Mouse (Mus musculus) MEL (cell line): ENCODE data around the gene Ppl. TPM values are rescaled to one million over a fixed set of nuclear protein-coding genes. Genes with fewer than 3 reads are reported as not detected.

Source experiments
- DNase-seq: peaks from one replicate; pipeline ENCODE4 v3.0.0; 2011; ENCODE audit warnings: low read depth, low spot score
- H3K27ac ChIP-seq: 2 replicates; pipeline ENCODE4 v1.5.1; 2012; ENCODE audit warnings: low read depth, mild to moderate bottlenecking, control low read depth, low read length, moderate library complexity; ENCODE audit not compliant: control insufficient read depth
- H3K27me3 ChIP-seq, 2 experiments: fragments of 150-350 bp in 1 of 2; sonication (generic) in 1 of 2; 2 replicates each; pipeline ENCODE4 v1.6.1; 2012; ENCODE audit warnings: low read length in 2 of 2, mild to moderate bottlenecking in 2 of 2, improper control_type of control experiment in 1 of 2, moderate library complexity in 1 of 2; ENCODE audit not compliant: insufficient read depth in 2 of 2, control insufficient read depth in 1 of 2
- H3K36me3 ChIP-seq, 2 experiments: 2 replicates each; pipeline ENCODE4 v1.6.1; 2012 to 2014; ENCODE audit warnings: low read length in 2 of 2, improper control_type of control experiment in 1 of 2, inconsistent platforms in 1 of 2, mild to moderate bottlenecking in 1 of 2; ENCODE audit not compliant: insufficient read depth in 2 of 2, control insufficient read depth in 1 of 2
- H3K4me1 ChIP-seq, 2 experiments: fragments of 150-350 bp in 1 of 2; sonication (generic) in 1 of 2; 2 replicates each; pipeline ENCODE4 v1.6.1; 2012; ENCODE audit warnings: low read length in 2 of 2, improper control_type of control experiment in 1 of 2, mild to moderate bottlenecking in 1 of 2; ENCODE audit not compliant: insufficient read depth in 2 of 2, control insufficient read depth in 1 of 2
- H3K4me3 ChIP-seq, 2 experiments: fragments of 150-350 bp in 1 of 2; sonication (generic) in 1 of 2; 2 replicates each; pipeline ENCODE4 v1.5.1; 2012; ENCODE audit warnings: low read depth in 2 of 2, low read length in 2 of 2, mild to moderate bottlenecking in 2 of 2, moderate library complexity in 2 of 2, control low read depth in 1 of 2, improper control_type of control experiment in 1 of 2; ENCODE audit not compliant: control insufficient read depth in 1 of 2, insufficient read depth in 1 of 2
- H3K79me2 ChIP-seq: 2 replicates; pipeline ENCODE4 v1.6.1; 2012; ENCODE audit warnings: mild to moderate bottlenecking, low read length, moderate library complexity; ENCODE audit not compliant: control insufficient read depth, poor library complexity, insufficient read depth
- H3K9ac ChIP-seq: 2 replicates; pipeline ENCODE4 v1.6.1; 2012; ENCODE audit warnings: low read depth, mild to moderate bottlenecking, control low read depth, low read length, moderate library complexity; ENCODE audit not compliant: control insufficient read depth, poor library complexity, severe bottlenecking
- H3K9me3 ChIP-seq: fragments of 150-350 bp; sonication (generic); replicated peaks from 2 replicates; pipeline ENCODE4 v1.6.1; 2012; ENCODE audit warnings: mild to moderate bottlenecking, low read length, improper control_type of control experiment, moderate library complexity; ENCODE audit not compliant: insufficient read depth
- BHLHE40 ChIP-seq: IDR thresholded peaks from 2 replicates; pipeline ENCODE4 v1.6.1; 2012; ENCODE audit warnings: low read depth, mild to moderate bottlenecking, inconsistent platforms, low read length, improper control_type of control experiment, borderline replicate concordance
- CHD2 ChIP-seq: IDR thresholded peaks from 2 replicates; pipeline ENCODE4 v1.6.1; 2011; ENCODE audit warnings: low read length, improper control_type of control experiment
- E2F4 ChIP-seq: IDR thresholded peaks from 2 replicates; pipeline ENCODE4 v1.6.1; 2011; ENCODE audit warnings: low read depth, low read length, improper control_type of control experiment, borderline replicate concordance
- ETS1 ChIP-seq: IDR thresholded peaks from 2 replicates; pipeline ENCODE4 v1.6.1; 2012; ENCODE audit warnings: low read depth, mild to moderate bottlenecking, inconsistent platforms, low read length, improper control_type of control experiment, moderate library complexity
- GATA1 ChIP-seq: IDR thresholded peaks from 2 replicates; pipeline ENCODE4 v1.6.1; 2011; ENCODE audit warnings: low read depth, low read length, improper control_type of control experiment
- HCFC1 ChIP-seq: IDR thresholded peaks from 2 replicates; pipeline ENCODE4 v1.6.1; 2012; ENCODE audit warnings: low read depth, mild to moderate bottlenecking, inconsistent platforms, low read length, improper control_type of control experiment, moderate library complexity
- JUND ChIP-seq: IDR thresholded peaks from 2 replicates; pipeline ENCODE4 v1.6.1; 2011; ENCODE audit warnings: low read depth, mild to moderate bottlenecking, improper control_type of control experiment, low read length
- KAT2A ChIP-seq: conservative IDR thresholded peaks from 2 replicates; pipeline ENCODE4 v1.6.1; 2012; ENCODE audit warnings: low read depth, low read length, improper control_type of control experiment, inconsistent platforms
- MAFK ChIP-seq: IDR thresholded peaks from 2 replicates; pipeline ENCODE4 v1.6.1; 2011; ENCODE audit warnings: low read depth, mild to moderate bottlenecking, low read length, improper control_type of control experiment, borderline replicate concordance
- MAX ChIP-seq: IDR thresholded peaks from 2 replicates; pipeline ENCODE4 v1.6.1; 2011; ENCODE audit warnings: low read length, improper control_type of control experiment
- MAZ ChIP-seq: IDR thresholded peaks from 2 replicates; pipeline ENCODE4 v1.6.1; 2012; ENCODE audit warnings: low read depth, mild to moderate bottlenecking, inconsistent platforms, low read length, improper control_type of control experiment
- MXI1 ChIP-seq: IDR thresholded peaks from 2 replicates; pipeline ENCODE4 v1.6.1; 2011; ENCODE audit warnings: mild to moderate bottlenecking, low read depth, low read length, improper control_type of control experiment
- MYB ChIP-seq: IDR thresholded peaks from 2 replicates; pipeline ENCODE4 v1.6.1; 2011; ENCODE audit warnings: mild to moderate bottlenecking, low read depth, low read length, improper control_type of control experiment
- POLR2AphosphoS2 ChIP-seq: IDR thresholded peaks from 2 replicates; pipeline ENCODE4 v1.6.1; 2011; ENCODE audit warnings: low read length, improper control_type of control experiment
- POLR2AphosphoS5 ChIP-seq: IDR thresholded peaks from 2 replicates; pipeline ENCODE4 v1.6.1; 2012; ENCODE audit warnings: low read depth, borderline replicate concordance, mild to moderate bottlenecking, inconsistent platforms, low read length, moderate library complexity, mixed read lengths
- RAD21 ChIP-seq: IDR thresholded peaks from 2 replicates; pipeline ENCODE4 v1.6.1; 2011; ENCODE audit warnings: mild to moderate bottlenecking, low read depth, low read length, improper control_type of control experiment
- RCOR1 ChIP-seq: IDR thresholded peaks from 2 replicates; pipeline ENCODE4 v1.6.1; 2012; ENCODE audit warnings: low read depth, mild to moderate bottlenecking, inconsistent platforms, low read length, improper control_type of control experiment
- SIN3A ChIP-seq: IDR thresholded peaks from 2 replicates; pipeline ENCODE4 v1.6.1; 2012; ENCODE audit warnings: low read length, improper control_type of control experiment, inconsistent platforms
- SMC3 ChIP-seq: IDR thresholded peaks from 2 replicates; pipeline ENCODE4 v1.6.1; 2011; ENCODE audit warnings: low read depth, low read length, improper control_type of control experiment
- TAL1 ChIP-seq: IDR thresholded peaks from 2 replicates; pipeline ENCODE4 v1.6.1; 2012; ENCODE audit warnings: mild to moderate bottlenecking, inconsistent platforms, low read length, moderate library complexity, mixed read lengths
- TBP ChIP-seq: IDR thresholded peaks from 2 replicates; pipeline ENCODE4 v1.8.0; 2011; ENCODE audit warnings: low read depth, low read length, improper control_type of control experiment
- USF1 ChIP-seq: IDR thresholded peaks from 2 replicates; pipeline ENCODE4 v1.6.1; 2014; ENCODE audit warnings: low read depth, mild to moderate bottlenecking, inconsistent platforms, low read length, improper control_type of control experiment, moderate library complexity
- USF2 ChIP-seq, 2 experiments: IDR thresholded peaks; 2 replicates each; pipeline ENCODE4 v1.6.1; 2011 to 2012; ENCODE audit warnings: improper control_type of control experiment in 2 of 2, low read length in 2 of 2, borderline replicate concordance in 1 of 2, inconsistent platforms in 1 of 2, low read depth in 1 of 2, mild to moderate bottlenecking in 1 of 2; ENCODE audit not compliant: insufficient read depth in 1 of 2
- ZNF384 ChIP-seq: IDR thresholded peaks from 2 replicates; pipeline ENCODE4 v1.6.1; 2012; ENCODE audit warnings: low read depth, mild to moderate bottlenecking, inconsistent platforms, low read length, improper control_type of control experiment
- polyA plus RNA-seq, 2 experiments: library from polyadenylated mRNA; stranded (reverse) in 1 of 2; unstranded in 1 of 2; fragments of >175 nt in 1 of 2; fragments of >200 nt in 1 of 2; gene quantifications; 2 replicates each; pipeline versions ENCODE4 v1.2.1 to v1.2.4; 2012; ENCODE audit warnings: low replicate concordance in 2 of 2, low read depth in 1 of 2; ENCODE audit not compliant: insufficient read length in 2 of 2, insufficient read depth in 1 of 2, missing spikeins in 1 of 2
- total RNA-seq: library from RNA; depleted of rRNA; stranded (reverse); fragments of 300-350 nt; gene quantifications from 2 replicates; pipeline ENCODE4 v1.2.3, GENCODE M21; 2012

Gene Ppl
- total and polyA plus RNA-seq, 3 experiments: 0.01 TPM; not detected in 2

DNA sequence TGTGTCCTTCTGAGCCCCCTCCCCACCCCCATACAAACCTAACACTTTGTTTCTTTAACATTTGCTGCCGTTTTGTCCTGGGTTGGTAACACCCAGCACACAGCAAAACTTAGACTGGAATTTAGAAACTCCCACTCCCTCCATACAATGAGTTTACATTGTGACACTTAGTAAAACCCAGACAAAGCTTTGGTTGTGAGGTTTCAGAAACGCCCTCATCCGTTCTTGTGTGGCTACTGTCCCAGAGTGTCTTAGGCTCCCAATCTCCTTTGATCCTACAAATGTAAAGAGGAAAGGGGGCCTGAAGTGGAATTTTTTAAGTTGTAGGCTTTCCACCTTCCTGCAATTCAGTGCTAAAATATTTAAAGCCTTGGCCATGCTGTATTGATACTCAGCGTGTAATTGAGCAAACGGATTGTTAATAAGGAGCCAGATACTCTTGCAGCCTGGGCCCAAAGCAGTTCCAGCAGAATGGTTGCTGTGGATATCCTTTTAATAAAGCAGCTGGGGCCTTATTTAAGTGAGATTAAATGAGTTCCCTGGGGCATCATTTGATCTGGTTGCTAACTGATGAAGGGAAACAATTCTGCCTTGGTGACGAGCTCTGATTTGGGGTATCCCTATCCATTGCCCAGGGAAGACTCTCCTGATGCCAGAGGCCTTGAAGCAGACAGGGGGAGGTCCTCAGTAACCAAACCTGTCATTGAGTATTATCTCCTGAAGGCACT, 21.2 kb upstream of the Ppl start:
- H3K9ac ChIP-seq: no peak overlapping the region
- no peak overlapping the region for H3K27ac ChIP-seq
- H3K79me2 ChIP-seq: no peaks in the 10 kb centered on the region
- no peak for DNase-seq
- H3K36me3 ChIP-seq: no peaks in the 10 kb centered on the region
- TF ChIP-seq GATA1 (no peak), RCOR1 (no peak), POLR2AphosphoS2 (no peak), KAT2A (no peak), TBP (no peak), CHD2 (no peak), MYB (no peak)
- H3K27me3 ChIP-seq: peaks cover 0 to 17% of the 10 kb centered on the region in 2 experiments
- H3K4me3 ChIP-seq: no peak overlapping the region
- no peaks in the 10 kb centered on the region for H3K9me3 ChIP-seq
- H3K4me1 ChIP-seq: no peaks in the 10 kb centered on the region

DNA sequence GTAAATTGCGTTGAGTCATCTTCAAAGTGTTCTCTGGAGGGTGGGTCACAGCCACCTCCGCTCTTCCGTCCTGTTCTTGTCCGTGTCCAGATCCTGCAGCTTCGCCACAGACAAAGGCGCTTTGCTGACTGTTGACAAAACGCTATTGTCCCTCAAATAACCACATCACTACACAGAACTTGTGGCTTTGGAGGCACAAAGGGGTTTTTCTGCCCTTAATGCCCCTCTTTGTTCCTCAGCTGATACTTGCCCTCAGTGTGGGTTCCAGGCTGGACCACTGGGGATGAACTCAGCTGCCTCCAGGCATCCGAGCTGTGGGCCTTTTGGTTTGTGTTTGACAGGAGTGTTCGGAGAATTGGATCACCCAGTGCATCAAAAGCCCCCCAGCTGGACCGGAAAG, 18.3 kb upstream of the Ppl start:
- H3K79me2 ChIP-seq: no peaks in the 10 kb centered on the region
- no peak for TF ChIP-seq ZNF384
- TF ChIP-seq SIN3A: no peak
- no peak for TF ChIP-seq E2F4
- no peak for TF ChIP-seq RCOR1
- TF ChIP-seq RAD21: no peak
- TF ChIP-seq ETS1: no peak
- no peak for TF ChIP-seq BHLHE40
- TF ChIP-seq POLR2AphosphoS5: no peak
- no peak for TF ChIP-seq MAZ
- TF ChIP-seq MAX: no peak
- no peak for TF ChIP-seq MYB
- TF ChIP-seq MAFK: no peak
- TF ChIP-seq USF1: no peak
- TF ChIP-seq TBP: no peak
- TF ChIP-seq JUND: no peak
- no peak for TF ChIP-seq SMC3
- TF ChIP-seq MXI1: no peak
- TF ChIP-seq HCFC1: no peak
- no peak for TF ChIP-seq USF2 (IDR thresholded peaks at IDR 0.05; ENCODE audit: borderline replicate concordance in 1 of 2, insufficient read depth in 1 of 2, low read depth in 1 of 2, low read length in 2 of 2)
- TF ChIP-seq TAL1: no peak
- H3K36me3 ChIP-seq: peaks cover 0 to 3% of the 10 kb centered on the region in 2 experiments; a peak in 2 of 4 replicates
- no peaks in the 10 kb centered on the region for H3K9me3 ChIP-seq
- H3K27ac ChIP-seq: no peak overlapping the region
- DNase-seq: no peak
- H3K4me1 ChIP-seq: peaks cover 0 to 5% of the 10 kb centered on the region in 2 experiments; a peak in 2 of 4 replicates
- no peak overlapping the region for H3K9ac ChIP-seq
- H3K27me3 ChIP-seq: peaks cover 0 to 10% of the 10 kb centered on the region in 2 experiments; a peak in 3 of 4 replicates
- no peak overlapping the region for H3K4me3 ChIP-seq
